Mouse (Mus musculus) liver, embryonic 16.5 days (tissue): ENCODE data around the gene Ptprn2. TPM values are rescaled to one million over a fixed set of nuclear protein-coding genes. Genes with fewer than 3 reads are reported as not detected.

Source experiments
- ATAC-seq: fragments of 200-750 bp; cut with Nextera tagmentation; 2 replicates; pipeline ENCODE4 v1.8.0; 2017; ENCODE audit warnings: low read depth, mild to moderate bottlenecking, moderate number of reproducible peaks, moderate library complexity
- H3K27ac ChIP-seq: fragments of 300-500 bp; sonication (generic); 2 replicates; pipeline ENCODE4 v1.5.1; 2014; ENCODE audit warnings: mild to moderate bottlenecking, low read length
- H3K27me3 ChIP-seq: fragments of 300-500 bp; sonication (generic); 2 replicates; pipeline ENCODE4 v1.6.1; 2014; ENCODE audit warnings: low read depth, low read length, mixed read lengths; ENCODE audit not compliant: control insufficient read depth, insufficient read depth
- H3K36me3 ChIP-seq: fragments of 300-500 bp; sonication (generic); 2 replicates; pipeline ENCODE4 v1.6.1; 2014; ENCODE audit warnings: mild to moderate bottlenecking; ENCODE audit not compliant: control insufficient read depth, insufficient read depth
- H3K4me1 ChIP-seq: fragments of 300-500 bp; sonication (generic); 2 replicates; pipeline ENCODE4 v1.6.1; 2014; ENCODE audit warnings: low read depth, low read length, mixed read lengths; ENCODE audit not compliant: control insufficient read depth
- H3K4me2 ChIP-seq: fragments of 300-500 bp; sonication (generic); 2 replicates; pipeline ENCODE4 v1.6.1; 2014; ENCODE audit warnings: low read depth, low read length, mixed read lengths
- H3K4me3 ChIP-seq: fragments of 300-500 bp; sonication (generic); 2 replicates; pipeline ENCODE4 v1.5.1; 2014; ENCODE audit warnings: low read depth, mild to moderate bottlenecking, low read length
- H3K9ac ChIP-seq: fragments of 300-500 bp; sonication (generic); 2 replicates; pipeline ENCODE4 v1.6.1; 2014; ENCODE audit warnings: low read depth, low read length
- H3K9me3 ChIP-seq: fragments of 300-500 bp; sonication (generic); replicated peaks from 2 replicates; pipeline ENCODE4 v1.6.1; 2016; ENCODE audit warnings: low read length; ENCODE audit not compliant: control insufficient read depth
- WGBS: fragments of 180-500 bp; shearing (Covaris S2); extraction: QIAGEN DNeasy Blood & Tissue Kit; methylation state at CpG from one replicate; pipeline ENCODE4 v1.1.7; 2014; ENCODE audit not compliant: insufficient replicate concordance; 5-methylcytosine and 5-hydroxymethylcytosine counted together
- polyA plus RNA-seq: library from polyadenylated mRNA; unstranded; fragments of >200 nt; fragmentation: Nextera tagmentation; extraction: Ambion mirVana; gene quantifications from 2 replicates; pipeline ENCODE4 v1.2.1, GENCODE M21; 2015

Ptprn2 gene
- polyA plus RNA-seq, 1 experiment from 2014 or later = 0.07 TPM

GRCm38 (mm10) chr12:117084702-117085409 is 599.3 kb downstream of the Ptprn2 start:
- Histone ChIP-seq H3K36me3 (no peaks in the 10 kb centered on the region), H3K4me2 (no peak overlapping the region), H3K27ac (no peak overlapping the region), H3K9ac (no peak overlapping the region), H3K4me1 (no peaks in the 10 kb centered on the region), H3K4me3 (no peak overlapping the region), H3K9me3 (no peaks in the 10 kb centered on the region), H3K27me3 (no peaks in the 10 kb centered on the region)
- ATAC-seq = no peak
- WGBS = 36% methylated on average over 5 of the region's 5 CpGs

GRCm38 (mm10) chr12:117085661-117086335 is 600.3 kb downstream of the Ptprn2 start:
- H3K4me3 ChIP-seq = no peak overlapping the region
- no peaks in the 10 kb centered on the region for H3K27me3 ChIP-seq
- H3K4me1 ChIP-seq = no peaks in the 10 kb centered on the region
- no peak overlapping the region for H3K27ac ChIP-seq
- no peak for ATAC-seq
- H3K9ac ChIP-seq = no peak overlapping the region
- no peaks in the 10 kb centered on the region for H3K36me3 ChIP-seq
- no peaks in the 10 kb centered on the region for H3K9me3 ChIP-seq
- H3K4me2 ChIP-seq = no peak overlapping the region
- WGBS = 38% methylated on average over 1 of the region's 1 CpGs

- WGBS = 61% methylated on average over 4 of the region's 4 CpGs
- no peak overlapping the region for H3K27ac ChIP-seq
- no peaks in the 10 kb centered on the region for H3K4me1 ChIP-seq
- H3K36me3 ChIP-seq = no peaks in the 10 kb centered on the region
- H3K9me3 ChIP-seq = no peaks in the 10 kb centered on the region
- no peaks in the 10 kb centered on the region for H3K27me3 ChIP-seq
- no peak overlapping the region for H3K4me3 ChIP-seq
- no peak for ATAC-seq
- H3K9ac ChIP-seq = no peak overlapping the region
- no peak overlapping the region for H3K4me2 ChIP-seq
These were observed 607.0 kb downstream of the Ptprn2 start for GRCm38 (mm10) chr12:117092345-117093107.

GRCm38 (mm10) chr12:117095941-117096340 is 610.4 kb downstream of the Ptprn2 start:
- H3K4me1 ChIP-seq = no peaks in the 10 kb centered on the region
- no peak overlapping the region for H3K27ac ChIP-seq
- H3K4me2 ChIP-seq = no peak overlapping the region
- no peaks in the 10 kb centered on the region for H3K27me3 ChIP-seq
- no peak overlapping the region for H3K9ac ChIP-seq
- no peaks in the 10 kb centered on the region for H3K9me3 ChIP-seq
- no peaks in the 10 kb centered on the region for H3K36me3 ChIP-seq
- WGBS = 58% methylated on average over 6 of the region's 6 CpGs
- no peak for ATAC-seq
- H3K4me3 ChIP-seq = no peak overlapping the region

GRCm38 (mm10) chr12:117098295-117098694 is 612.8 kb downstream of the Ptprn2 start:
- peak; percentile 51; the same call in 1 of the 2 replicates for ATAC-seq
- Histone ChIP-seq H3K36me3 (no peaks in the 10 kb centered on the region), H3K9ac (no peak overlapping the region), H3K4me2 (no peak overlapping the region), H3K9me3 (no peaks in the 10 kb centered on the region), H3K27ac (no peak overlapping the region), H3K4me3 (no peak overlapping the region), H3K4me1 (no peaks in the 10 kb centered on the region), H3K27me3 (no peaks in the 10 kb centered on the region)

- Histone ChIP-seq H3K4me2 (no peak overlapping the region), H3K4me1 (no peaks in the 10 kb centered on the region), H3K9ac (no peak overlapping the region), H3K27me3 (no peaks in the 10 kb centered on the region), H3K9me3 (no peaks in the 10 kb centered on the region), H3K27ac (no peak overlapping the region), H3K4me3 (no peak overlapping the region), H3K36me3 (no peaks in the 10 kb centered on the region)
- no peak for ATAC-seq
- WGBS = 61% methylated on average over 4 of the region's 4 CpGs
These were observed 621.2 kb downstream of the Ptprn2 start for GRCm38 (mm10) chr12:117106696-117107095.

GRCm38 (mm10) chr12:117107143-117107616 is 621.7 kb downstream of the Ptprn2 start:
- H3K4me2 ChIP-seq = no peak overlapping the region

GRCm38 (mm10) chr12:117115254-117115865 is 629.8 kb downstream of the Ptprn2 start:
- Histone ChIP-seq H3K9ac (no peak overlapping the region), H3K36me3 (no peaks in the 10 kb centered on the region), H3K9me3 (no peaks in the 10 kb centered on the region), H3K27me3 (no peaks in the 10 kb centered on the region), H3K4me3 (no peak overlapping the region), H3K4me1 (no peaks in the 10 kb centered on the region), H3K4me2 (no peak overlapping the region), H3K27ac (no peak overlapping the region)
- no peak for ATAC-seq
- WGBS = 55% methylated on average over 10 of the region's 10 CpGs

More at GRCm38 (mm10) chr12:117107143-117107616, 621.7 kb downstream of the Ptprn2 start:
- ATAC-seq = no peak
- Histone ChIP-seq H3K4me1 (no peaks in the 10 kb centered on the region), H3K9me3 (no peaks in the 10 kb centered on the region), H3K27me3 (no peaks in the 10 kb centered on the region), H3K9ac (no peak overlapping the region), H3K4me3 (no peak overlapping the region), H3K27ac (no peak overlapping the region), H3K36me3 (no peaks in the 10 kb centered on the region)
- WGBS = 65% methylated on average over 16 of the region's 16 CpGs
